Mouse (Mus musculus) granulocyte monocyte progenitor cell, adult 5-6 weeks (primary cell): ENCODE measurements around the gene Dnajb12. TPM values are rescaled to one million over a fixed set of nuclear protein-coding genes. Genes with fewer than 3 reads are reported as not detected.
"Not testable (repeated sequence)": the region's sequence is repeated elsewhere in the genome, so short reads cannot be mapped to it uniquely, and the experiment has no call there.

Experiments used
- ATAC-seq: replicated peaks from 2 replicates; pipeline ENCODE4 v1.8.0; 2016; ENCODE audit warnings: mild to moderate bottlenecking, moderate TSS enrichment, inconsistent platforms; ENCODE audit not compliant: poor library complexity, severe bottlenecking
- total RNA-seq, 2 experiments: library from RNA; stranded (forward) in 1 of 2; stranded (reverse) in 1 of 2; fragments of 200-712, 200-1000 nt in 1 of 2; fragments of >200 nt in 1 of 2; fragmentation: Nextera tagmentation in 1 of 2; gene quantifications; 2 replicates each; pipeline ENCODE4 v1.2.3; 2014 to 2017

The Dnajb12 gene
- total RNA-seq, 2 experiments from 2014 or later: 18.8 to 25.0 TPM

- ATAC-seq: no peak
These were observed 11.1 kb upstream of the Dnajb12 start for GRCm38 (mm10) chr10:59868266-59868665.

DNA sequence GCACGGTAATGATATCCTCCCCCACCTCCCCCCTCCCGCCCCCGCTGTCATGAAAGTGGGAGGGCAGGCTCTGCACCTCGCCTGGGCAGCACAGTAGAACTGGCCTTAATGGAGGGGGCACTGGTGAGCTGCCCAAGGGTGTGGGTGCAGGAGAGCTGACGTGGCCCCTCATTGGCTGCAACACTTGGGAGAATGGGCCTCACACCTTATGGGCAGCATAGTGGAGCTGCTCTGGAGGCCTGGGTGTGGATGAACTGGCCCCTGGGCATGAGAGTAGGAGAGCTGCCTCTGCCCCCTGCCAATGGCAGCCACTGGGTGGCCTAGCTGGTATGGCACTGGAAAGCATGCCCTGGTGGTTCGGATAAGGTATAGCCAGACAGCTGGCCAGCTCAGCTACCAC lies 9.3 kb upstream of the Dnajb12 start:
- no peak for ATAC-seq

- not testable (repeated sequence) for ATAC-seq
These were observed 6.7 kb upstream of the Dnajb12 start for GRCm38 (mm10) chr10:59872651-59873050.

DNA sequence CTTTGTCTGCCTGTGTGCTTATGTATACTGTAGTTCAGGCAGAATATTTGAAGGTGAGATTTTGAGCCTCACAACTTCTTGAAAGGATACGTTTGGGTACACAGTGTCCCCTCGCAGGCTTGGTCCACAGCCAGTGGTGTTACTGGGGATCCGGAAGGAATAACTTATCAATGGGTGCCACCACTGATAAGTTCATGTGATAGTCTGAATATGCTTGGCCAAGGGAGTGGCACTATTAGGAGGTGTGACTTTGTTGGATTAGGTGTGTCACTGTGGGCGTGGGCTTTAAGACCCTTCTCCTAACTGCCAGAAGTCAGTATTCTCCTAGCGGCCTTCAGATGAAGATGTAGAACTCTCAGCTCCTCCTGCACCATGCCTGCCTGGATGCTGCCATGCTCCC lies 6.2 kb upstream of the Dnajb12 start:
- ATAC-seq: no peak

DNA sequence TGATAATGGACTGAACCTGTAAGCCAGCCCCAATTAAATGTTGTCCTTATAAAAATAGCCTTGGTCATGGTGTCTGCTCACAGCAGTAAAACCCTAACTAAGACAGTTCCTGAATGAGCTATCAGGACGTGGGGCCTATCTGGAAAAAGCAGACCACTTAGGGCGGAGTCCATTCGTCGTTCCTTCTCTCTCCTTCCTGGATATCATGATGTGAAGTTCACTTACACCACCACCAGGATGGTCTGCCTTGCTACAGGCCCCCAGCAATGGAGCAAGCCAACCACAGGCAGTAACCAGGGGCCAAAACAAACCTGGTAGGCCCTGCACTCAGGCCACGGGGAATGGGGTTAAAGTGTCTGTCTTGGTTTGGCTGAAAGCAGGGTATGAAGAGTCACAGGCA lies 5.7 kb upstream of the Dnajb12 start:
- no peak; the same call in 1 of the 2 replicates for ATAC-seq

DNA sequence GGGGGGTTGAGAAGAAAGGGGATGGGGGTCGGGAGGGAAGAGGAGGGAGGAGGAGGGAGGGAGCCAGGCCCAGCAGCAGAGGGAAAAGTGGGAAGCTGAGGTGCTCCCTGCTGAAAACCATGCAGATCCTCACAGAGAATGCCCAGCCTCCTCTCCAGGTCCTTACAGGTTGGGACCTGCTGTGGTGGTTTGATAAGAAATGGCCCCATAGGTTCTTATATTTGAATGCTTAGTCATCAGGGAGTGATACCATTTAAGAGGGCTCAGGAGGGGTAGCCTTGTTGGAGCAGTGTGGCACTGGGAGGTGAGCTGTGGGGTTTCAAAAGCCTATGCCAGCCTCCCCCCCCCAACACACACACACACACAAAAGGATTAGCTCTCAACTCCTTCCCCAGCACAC lies 4.0 kb upstream of the Dnajb12 start:
- ATAC-seq: no peak

DNA sequence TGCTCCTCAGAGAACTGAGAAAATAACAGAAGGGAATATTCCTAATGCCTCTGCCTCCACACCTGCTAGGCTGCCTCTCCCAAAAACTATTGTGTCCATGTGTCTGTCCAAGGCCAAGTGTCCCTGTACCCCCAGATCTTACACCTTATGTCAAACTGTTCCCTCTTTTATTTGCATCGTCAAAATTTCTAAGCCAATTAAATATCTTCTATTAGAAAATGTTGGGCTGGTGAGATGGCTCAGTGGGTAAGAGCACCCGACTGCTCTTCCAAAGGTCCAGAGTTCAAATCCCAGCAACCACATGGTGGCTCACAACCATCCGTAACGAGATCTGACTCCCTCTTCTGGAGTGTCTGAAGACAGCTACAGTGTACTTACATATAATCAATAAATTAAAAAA lies 2.7 kb upstream of the Dnajb12 start:
- ATAC-seq: not testable (repeated sequence)

- ATAC-seq: peak; percentile 11; the same call in 1 of the 2 replicates
These were observed 1.8 kb upstream of the Dnajb12 start for GRCm38 (mm10) chr10:59877421-59878117.

DNA sequence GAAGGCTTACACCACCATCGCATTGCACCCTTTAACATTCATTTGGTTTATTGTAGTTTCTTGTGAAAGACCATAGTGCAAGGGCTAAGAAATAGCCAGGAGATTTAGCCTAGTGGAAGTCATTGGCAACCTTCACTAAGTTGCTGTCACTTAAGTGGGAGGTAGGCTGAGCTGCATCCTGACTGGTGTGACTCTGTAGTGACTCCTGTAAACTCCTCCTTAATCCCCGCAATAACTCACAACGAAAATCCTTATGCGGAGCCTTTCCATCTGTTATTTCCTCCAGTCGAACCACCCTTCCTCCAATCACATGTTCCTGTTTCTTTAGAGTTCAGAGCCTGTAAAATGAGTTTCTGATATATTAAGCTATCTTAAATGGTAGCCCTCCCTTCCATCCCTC lies 533 bp upstream of the Dnajb12 start:
- peak; percentile 25 for ATAC-seq

DNA sequence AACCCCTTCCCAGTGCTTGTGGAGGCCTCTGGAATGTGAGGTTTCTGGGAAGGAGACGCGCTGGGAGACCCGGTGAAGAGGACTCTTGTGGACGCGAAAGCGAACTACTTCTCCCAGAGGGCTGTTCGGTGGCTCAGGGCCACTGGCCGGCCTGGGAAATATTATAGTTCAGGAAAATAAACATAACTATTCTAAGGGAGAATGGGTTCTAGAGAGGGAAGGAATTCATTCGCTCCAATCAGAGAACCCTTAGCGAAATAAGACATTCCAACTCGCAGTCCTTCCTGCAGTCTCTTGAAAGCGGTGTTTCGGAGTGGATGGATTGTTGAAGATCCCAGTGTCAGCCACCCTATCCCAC lies 652 bp downstream of the Dnajb12 start:
- ATAC-seq: 0 out of 2 replicates have a peak, but pooled peaks have one; percentile 17

DNA sequence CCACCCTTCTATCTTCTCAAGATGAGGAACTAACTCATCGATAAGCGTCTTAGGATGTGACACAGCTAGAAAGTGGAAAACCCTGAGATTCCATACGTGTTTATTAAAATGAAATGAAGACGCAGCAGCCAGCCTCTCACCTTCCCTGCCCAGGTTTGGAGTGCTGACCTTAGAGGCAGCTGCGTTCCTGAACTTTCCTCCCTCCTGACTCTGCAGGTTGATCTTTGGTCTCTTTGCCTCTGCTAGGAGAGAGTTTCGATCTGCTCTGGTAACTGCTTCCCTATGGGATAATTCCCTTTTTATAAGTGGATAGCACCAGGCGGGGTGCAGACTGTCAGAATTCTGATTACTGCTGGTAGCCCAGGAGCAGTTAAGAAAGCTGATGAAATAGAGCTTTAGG lies 1.5 kb downstream of the Dnajb12 start:
- ATAC-seq: no peak

GRCm38 (mm10) chr10:59884327-59885173 lies 5.2 kb downstream of the Dnajb12 start:
- ATAC-seq: no peak

DNA sequence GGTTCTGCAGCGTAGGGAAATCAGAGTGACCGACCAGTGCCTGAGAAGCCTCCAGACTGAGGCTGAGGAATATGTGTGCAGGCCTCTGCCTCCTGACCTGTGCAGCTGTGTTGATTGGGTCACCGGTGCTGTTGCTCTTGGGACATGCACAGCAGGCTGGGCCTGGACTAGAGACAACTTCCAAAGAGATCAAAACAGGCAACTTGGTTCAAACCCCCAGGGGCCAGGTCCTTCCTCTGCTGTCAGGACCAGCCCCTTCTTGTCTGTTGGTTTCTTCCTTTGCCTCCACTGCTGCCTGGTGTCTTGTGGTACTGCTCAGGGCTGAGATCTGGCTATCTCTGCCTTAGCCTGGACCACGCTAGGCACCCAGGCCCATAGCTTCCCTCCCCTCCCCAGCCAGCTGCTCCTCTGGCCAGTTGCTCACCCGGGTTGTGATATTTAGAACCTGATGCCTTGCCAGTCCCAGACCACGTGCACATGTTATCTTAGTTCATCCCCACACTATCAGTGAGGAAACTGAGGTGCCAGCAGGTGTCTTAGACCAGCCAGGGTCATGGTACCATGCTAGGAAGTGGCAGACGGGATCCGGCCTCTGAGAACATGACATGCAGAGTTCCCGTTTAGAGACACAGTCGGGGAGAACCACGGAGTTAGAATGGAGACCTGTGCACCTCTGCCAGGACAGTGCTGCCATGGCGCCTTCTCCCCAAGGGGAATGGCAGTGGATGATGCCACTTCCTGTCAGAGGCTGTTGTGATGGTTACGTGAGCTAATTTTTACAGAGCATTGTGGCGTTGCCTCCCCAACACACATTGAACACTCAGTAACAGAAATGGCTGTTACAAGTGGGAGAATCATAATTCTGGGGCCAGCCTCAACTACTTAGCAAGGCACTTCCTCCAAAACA lies 6.1 kb downstream of the Dnajb12 start:
- peak; percentile 28 for ATAC-seq

DNA sequence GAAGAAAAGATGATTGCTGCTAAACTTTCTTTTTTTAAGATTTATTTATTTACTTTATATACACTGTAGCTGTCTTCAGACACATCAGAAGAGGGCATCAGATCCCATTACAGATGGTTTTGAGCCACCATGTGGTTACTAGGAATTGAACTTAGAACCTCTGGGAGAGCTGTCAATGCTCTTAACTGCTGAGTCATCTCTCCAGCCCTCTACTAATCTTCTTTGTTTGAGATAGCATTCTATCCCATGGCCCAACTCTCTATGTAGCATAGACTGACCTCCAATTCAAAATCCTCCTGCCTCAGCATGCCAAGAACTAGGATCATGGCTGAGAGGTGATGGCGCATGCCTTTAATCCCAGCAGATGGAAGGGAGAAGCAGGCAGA lies 6.7 kb downstream of the Dnajb12 start:
- no peak for ATAC-seq

DNA sequence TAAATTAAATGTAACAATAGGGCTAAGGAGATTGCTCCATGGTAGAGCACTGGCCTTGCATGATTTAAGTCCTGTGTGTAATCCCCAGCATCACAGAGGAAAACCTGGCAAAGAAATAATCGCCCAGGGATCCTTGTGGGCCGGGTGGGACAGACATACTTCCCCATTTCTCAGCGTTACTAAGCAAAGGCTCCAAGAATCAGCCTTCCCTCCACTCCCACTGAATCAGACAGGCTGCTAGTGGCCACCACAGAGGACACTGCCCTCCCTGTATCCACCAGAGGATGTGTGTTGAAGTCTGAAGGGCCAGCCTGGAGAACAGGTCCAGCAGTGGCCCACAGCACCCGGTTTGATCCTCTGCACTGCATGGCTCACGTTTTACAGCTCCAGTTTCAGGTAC lies 8.1 kb downstream of the Dnajb12 start:
- peak; percentile 71 for ATAC-seq

- ATAC-seq: peak; percentile 35
These were observed 10.0 kb downstream of the Dnajb12 start for GRCm38 (mm10) chr10:59889339-59889738.

GRCm38 (mm10) chr10:59889953-59890751 lies 10.8 kb downstream of the Dnajb12 start:
- no peak for ATAC-seq

DNA sequence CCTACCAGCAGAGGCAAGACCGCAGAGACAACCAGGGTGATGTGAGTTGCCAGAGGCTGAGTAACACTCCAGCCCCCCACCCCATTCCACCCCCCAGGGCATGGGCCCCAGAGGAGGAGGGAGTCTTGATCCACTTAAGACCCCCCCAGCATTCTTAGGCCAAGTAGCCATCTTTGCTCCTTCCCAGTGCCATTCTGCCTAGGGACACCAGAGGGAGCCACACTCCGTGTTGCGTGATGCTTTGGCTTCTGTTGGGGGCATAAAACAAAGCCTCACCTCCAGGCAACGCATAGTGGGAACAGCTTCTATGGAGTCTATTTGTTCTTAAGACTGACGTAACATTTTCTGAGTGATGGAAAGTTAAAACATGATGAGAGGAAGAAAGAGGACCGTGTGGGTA lies 13.6 kb downstream of the Dnajb12 start:
- ATAC-seq: peak; percentile 17

- ATAC-seq: peak; percentile 20; the same call in 1 of the 2 replicates
These were observed 15.2 kb downstream of the Dnajb12 start for GRCm38 (mm10) chr10:59894251-59895160.
